Mouse (Mus musculus) cortical plate, adult 2 months (tissue): Measurements from ENCODE around the gene Cd59a.

Source experiments
- CTCF ChIP-seq: fragments of 200-500 bp; IDR thresholded peaks from 2 replicates; pipeline ENCODE4 v1.5.1; 2011; ENCODE audit warnings: mild to moderate bottlenecking, control low read depth, low read length; ENCODE audit not compliant: insufficient read depth; ENCODE audit errors: extremely low read depth
- POLR2A ChIP-seq: fragments of 200-500 bp; IDR thresholded peaks from 2 replicates; pipeline ENCODE4 v1.6.1; 2011; ENCODE audit warnings: mild to moderate bottlenecking, low read length, control low read depth; ENCODE audit not compliant: insufficient read depth; ENCODE audit errors: extremely low read depth

DNA sequence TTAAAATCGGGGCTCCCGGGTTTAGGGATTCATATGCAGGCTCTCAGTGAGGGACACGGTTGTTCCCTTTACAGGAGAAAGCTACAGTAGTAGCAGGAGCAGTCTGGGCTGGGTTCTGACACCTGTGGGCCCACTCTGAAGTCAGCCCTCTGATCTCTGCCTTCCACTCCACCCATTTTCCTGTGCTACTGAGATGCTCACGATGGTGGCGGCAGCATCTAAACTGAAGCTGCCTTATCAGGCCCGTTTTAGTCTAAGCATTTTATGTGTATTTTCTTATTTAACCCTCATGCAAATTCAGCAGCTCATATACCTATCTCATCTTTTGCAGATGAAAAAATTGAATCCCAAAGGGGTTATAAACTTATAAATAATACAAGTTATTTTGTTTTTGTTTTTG lies 9.2 kb downstream of the Cd59a start:
- TF ChIP-seq POLR2A (no peak), CTCF (no peak)
